Mouse (Mus musculus) hindbrain, embryonic 13.5 days (tissue): Measurements from ENCODE around the gene Il1rapl2. TPM values are rescaled to one million over a fixed set of nuclear protein-coding genes. Genes with fewer than 3 reads are reported as not detected.
A peak's percentile ranks its signal among the peaks of the same experiment; 100 is the strongest.

Experiments
- ATAC-seq: fragments of 200-750 bp; cut with Nextera tagmentation; 2 replicates; pipeline ENCODE4 v1.8.0; 2017; ENCODE audit warnings: moderate TSS enrichment; ENCODE audit not compliant: low FRiP score
- H3K27ac ChIP-seq: fragments of 300-500 bp; sonication (generic); 2 replicates; pipeline ENCODE4 v1.5.1; 2015; ENCODE audit warnings: inconsistent platforms, mild to moderate bottlenecking, moderate library complexity
- H3K27me3 ChIP-seq: fragments of 300-500 bp; sonication (generic); 2 replicates; pipeline ENCODE4 v1.6.1; 2015; ENCODE audit warnings: mild to moderate bottlenecking, inconsistent platforms
- H3K36me3 ChIP-seq: fragments of 300-500 bp; sonication (generic); 2 replicates; pipeline ENCODE4 v1.6.1; 2015; ENCODE audit warnings: mild to moderate bottlenecking, inconsistent platforms
- H3K4me1 ChIP-seq: fragments of 300-500 bp; sonication (generic); replicated peaks from 2 replicates; pipeline ENCODE4 v1.6.1; 2015; ENCODE audit warnings: inconsistent platforms
- H3K4me2 ChIP-seq: fragments of 300-500 bp; sonication (generic); 2 replicates; pipeline ENCODE4 v1.6.1; 2015; ENCODE audit warnings: inconsistent platforms, mild to moderate bottlenecking, moderate library complexity
- H3K4me3 ChIP-seq: fragments of 300-500 bp; sonication (generic); 2 replicates; pipeline ENCODE4 v1.5.1; 2015; ENCODE audit warnings: mild to moderate bottlenecking, inconsistent platforms
- H3K9ac ChIP-seq: fragments of 300-500 bp; sonication (generic); 2 replicates; pipeline ENCODE4 v1.6.1; 2015; ENCODE audit warnings: mild to moderate bottlenecking, inconsistent platforms
- H3K9me3 ChIP-seq: fragments of 300-500 bp; sonication (generic); 2 replicates; pipeline ENCODE4 v1.6.1; 2016; ENCODE audit warnings: inconsistent platforms
- WGBS: fragments of 180-500 bp; shearing (Covaris S2); methylation state at CpG from one replicate; pipeline ENCODE4 v1.1.7; 2015; 5-methylcytosine and 5-hydroxymethylcytosine counted together
- polyA plus RNA-seq: library from polyadenylated mRNA; unstranded; fragments of >200 nt; fragmentation: Nextera tagmentation; extraction: Ambion mirVana; gene quantifications from 2 replicates; pipeline ENCODE4 v1.2.1, GENCODE M21; 2015

The Il1rapl2 gene
- 2.3 and 3.5 TPM in 2 replicates for polyA plus RNA-seq

GRCm38 (mm10) chrX:137570321-137571195 lies at the start of gene Il1rapl2:
Gene Il1rapl2 (plus strand): TSS chrX:137570608.
- peak; percentile 90 for ATAC-seq
- peak within 1 kb of the TSS; percentile 46 for H3K4me3 ChIP-seq
- H3K27me3 ChIP-seq = peaks cover 37% of the 10 kb centered on the region
- peak within 1 kb of the TSS; percentile 72 for H3K4me2 ChIP-seq
- H3K9me3 ChIP-seq = no peaks in the 10 kb centered on the region
- peaks cover 7% of the 10 kb centered on the region; the same call in 1 of the 2 replicates for H3K4me1 ChIP-seq
- H3K36me3 ChIP-seq = no peaks in the 10 kb centered on the region
- H3K27ac ChIP-seq = no peak within 1 kb of the TSS
- WGBS = 22% methylated on average over 47 of the region's 47 CpGs
- peak within 1 kb of the TSS; percentile 49 for H3K9ac ChIP-seq

GRCm38 (mm10) chrX:137548348-137548747 lies 22.1 kb upstream of the Il1rapl2 start:
- no peak for ATAC-seq
- 86% methylated on average over 2 of the region's 2 CpGs for WGBS
- no peak overlapping the region for H3K4me2 ChIP-seq

GRCm38 (mm10) chrX:137569472-137570188 lies 778 bp upstream of the Il1rapl2 start:
- no peaks in the 10 kb centered on the region for H3K9me3 ChIP-seq
- peak overlapping the region; percentile 46 for H3K4me3 ChIP-seq
- ATAC-seq = peak; percentile 53; the same call in 1 of the 2 replicates
- peaks cover 7% of the 10 kb centered on the region; the same call in 1 of the 2 replicates for H3K4me1 ChIP-seq
- H3K4me2 ChIP-seq = peak overlapping the region; percentile 72
- H3K27me3 ChIP-seq = peaks cover 37% of the 10 kb centered on the region
- WGBS = 25% methylated on average over 21 of the region's 21 CpGs
- H3K27ac ChIP-seq = no peak overlapping the region
- peak overlapping the region; percentile 19; the same call in 1 of the 2 replicates for H3K9ac ChIP-seq
- no peaks in the 10 kb centered on the region for H3K36me3 ChIP-seq

More at GRCm38 (mm10) chrX:137548348-137548747, 22.1 kb upstream of the Il1rapl2 start:
- H3K27ac ChIP-seq = no peak overlapping the region
- no peak overlapping the region for H3K4me3 ChIP-seq
- H3K9me3 ChIP-seq = no peaks in the 10 kb centered on the region
- no peaks in the 10 kb centered on the region for H3K36me3 ChIP-seq
- H3K27me3 ChIP-seq = no peaks in the 10 kb centered on the region
- no peak overlapping the region for H3K9ac ChIP-seq
- no peaks in the 10 kb centered on the region for H3K4me1 ChIP-seq

- Histone ChIP-seq H3K4me1 (no peaks in the 10 kb centered on the region), H3K4me2 (no peak overlapping the region), H3K9ac (no peak overlapping the region), H3K9me3 (no peaks in the 10 kb centered on the region), H3K27me3 (no peaks in the 10 kb centered on the region), H3K4me3 (no peak overlapping the region), H3K36me3 (no peaks in the 10 kb centered on the region), H3K27ac (no peak overlapping the region)
- ATAC-seq = no peak
- WGBS = 33% methylated on average over 1 of the region's 1 CpGs
Measured at GRCm38 (mm10) chrX:137582656-137583055, 12.2 kb downstream of the Il1rapl2 start.

GRCm38 (mm10) chrX:137620697-137621096 lies 50.3 kb downstream of the Il1rapl2 start:
- no peaks in the 10 kb centered on the region for H3K36me3 ChIP-seq
- H3K27me3 ChIP-seq = no peaks in the 10 kb centered on the region
- H3K4me3 ChIP-seq = no peak overlapping the region
- H3K9ac ChIP-seq = no peak overlapping the region
- H3K9me3 ChIP-seq = no peaks in the 10 kb centered on the region
- H3K4me1 ChIP-seq = no peaks in the 10 kb centered on the region
- H3K27ac ChIP-seq = no peak overlapping the region
- ATAC-seq = no peak
- H3K4me2 ChIP-seq = no peak overlapping the region

GRCm38 (mm10) chrX:137667011-137667410 lies 96.6 kb downstream of the Il1rapl2 start:
- Histone ChIP-seq H3K27me3 (no peaks in the 10 kb centered on the region), H3K27ac (no peak overlapping the region), H3K4me1 (no peaks in the 10 kb centered on the region), H3K9me3 (no peaks in the 10 kb centered on the region), H3K4me2 (no peak overlapping the region), H3K36me3 (no peaks in the 10 kb centered on the region), H3K4me3 (no peak overlapping the region), H3K9ac (no peak overlapping the region)
- WGBS = 25% methylated on average over 2 of the region's 2 CpGs
- ATAC-seq = no peak

- H3K4me2 ChIP-seq = no peak overlapping the region
- no peaks in the 10 kb centered on the region for H3K36me3 ChIP-seq
- no peak overlapping the region for H3K9ac ChIP-seq
- H3K9me3 ChIP-seq = no peaks in the 10 kb centered on the region
- H3K27me3 ChIP-seq = no peaks in the 10 kb centered on the region
- no peak for ATAC-seq
- WGBS = 89% methylated on average over 1 of the region's 1 CpGs
- no peaks in the 10 kb centered on the region for H3K4me1 ChIP-seq
- no peak overlapping the region for H3K4me3 ChIP-seq
- H3K27ac ChIP-seq = no peak overlapping the region
Measured at GRCm38 (mm10) chrX:137687974-137688373, 117.6 kb downstream of the Il1rapl2 start.

- Histone ChIP-seq H3K9me3 (no peaks in the 10 kb centered on the region), H3K4me2 (no peak overlapping the region), H3K4me1 (no peaks in the 10 kb centered on the region), H3K36me3 (no peaks in the 10 kb centered on the region), H3K27ac (no peak overlapping the region), H3K4me3 (no peak overlapping the region), H3K27me3 (no peaks in the 10 kb centered on the region), H3K9ac (no peak overlapping the region)
- 85% methylated on average over 2 of the region's 2 CpGs for WGBS
- ATAC-seq = no peak
Measured at GRCm38 (mm10) chrX:137700006-137700405, 129.6 kb downstream of the Il1rapl2 start.

- H3K27ac ChIP-seq = no peak overlapping the region
- H3K4me2 ChIP-seq = no peak overlapping the region
- 43% methylated on average over 3 of the region's 3 CpGs for WGBS
- no peaks in the 10 kb centered on the region for H3K36me3 ChIP-seq
- H3K4me1 ChIP-seq = no peaks in the 10 kb centered on the region
- H3K9me3 ChIP-seq = no peaks in the 10 kb centered on the region
- no peak for ATAC-seq
- H3K4me3 ChIP-seq = no peak overlapping the region
- H3K27me3 ChIP-seq = no peaks in the 10 kb centered on the region
- no peak overlapping the region for H3K9ac ChIP-seq
Measured at GRCm38 (mm10) chrX:137755537-137755936, 185.1 kb downstream of the Il1rapl2 start.

GRCm38 (mm10) chrX:137805484-137806200 lies 235.2 kb downstream of the Il1rapl2 start:
- H3K27me3 ChIP-seq = no peaks in the 10 kb centered on the region
- WGBS = 41% methylated on average over 6 of the region's 6 CpGs
- no peaks in the 10 kb centered on the region for H3K9me3 ChIP-seq
- no peak overlapping the region for H3K4me3 ChIP-seq
- no peak overlapping the region for H3K4me2 ChIP-seq
- H3K4me1 ChIP-seq = no peaks in the 10 kb centered on the region
- no peak overlapping the region for H3K9ac ChIP-seq
- no peaks in the 10 kb centered on the region for H3K36me3 ChIP-seq
- H3K27ac ChIP-seq = peak overlapping the region; percentile 78
- ATAC-seq = peak; percentile 88

GRCm38 (mm10) chrX:137806231-137807114 lies 236.1 kb downstream of the Il1rapl2 start:
- Histone ChIP-seq H3K27me3 (no peaks in the 10 kb centered on the region), H3K36me3 (no peaks in the 10 kb centered on the region), H3K9me3 (no peaks in the 10 kb centered on the region), H3K4me2 (no peak overlapping the region), H3K4me3 (no peak overlapping the region), H3K4me1 (no peaks in the 10 kb centered on the region), H3K9ac (no peak overlapping the region), H3K27ac (peak overlapping the region; percentile 78)
- peak; percentile 91 for ATAC-seq
- WGBS = 53% methylated on average over 4 of the region's 4 CpGs
